Mouse (Mus musculus) MEL (cell line): ENCODE data around the gene Eef2. TPM values are rescaled to one million over a fixed set of nuclear protein-coding genes. Genes with fewer than 3 reads are reported as not detected.
A peak's percentile ranks its signal among the peaks of the same experiment; 100 is the strongest.

Experiments used
- DNase-seq: peaks from one replicate; pipeline ENCODE4 v3.0.0; 2011; ENCODE audit warnings: low read depth, low spot score
- H3K27ac ChIP-seq: 2 replicates; pipeline ENCODE4 v1.5.1; 2012; ENCODE audit warnings: low read depth, mild to moderate bottlenecking, control low read depth, low read length, moderate library complexity; ENCODE audit not compliant: control insufficient read depth
- H3K27me3 ChIP-seq, 2 experiments: fragments of 150-350 bp in 1 of 2; sonication (generic) in 1 of 2; 2 replicates each; pipeline ENCODE4 v1.6.1; 2012; ENCODE audit warnings: low read length in 2 of 2, mild to moderate bottlenecking in 2 of 2, improper control_type of control experiment in 1 of 2, moderate library complexity in 1 of 2; ENCODE audit not compliant: insufficient read depth in 2 of 2, control insufficient read depth in 1 of 2
- H3K36me3 ChIP-seq, 2 experiments: 2 replicates each; pipeline ENCODE4 v1.6.1; 2012 to 2014; ENCODE audit warnings: low read length in 2 of 2, improper control_type of control experiment in 1 of 2, inconsistent platforms in 1 of 2, mild to moderate bottlenecking in 1 of 2; ENCODE audit not compliant: insufficient read depth in 2 of 2, control insufficient read depth in 1 of 2
- H3K4me1 ChIP-seq, 2 experiments: fragments of 150-350 bp in 1 of 2; sonication (generic) in 1 of 2; 2 replicates each; pipeline ENCODE4 v1.6.1; 2012; ENCODE audit warnings: low read length in 2 of 2, improper control_type of control experiment in 1 of 2, mild to moderate bottlenecking in 1 of 2; ENCODE audit not compliant: insufficient read depth in 2 of 2, control insufficient read depth in 1 of 2
- H3K4me3 ChIP-seq, 2 experiments: fragments of 150-350 bp in 1 of 2; sonication (generic) in 1 of 2; 2 replicates each; pipeline ENCODE4 v1.5.1; 2012; ENCODE audit warnings: low read depth in 2 of 2, low read length in 2 of 2, mild to moderate bottlenecking in 2 of 2, moderate library complexity in 2 of 2, control low read depth in 1 of 2, improper control_type of control experiment in 1 of 2; ENCODE audit not compliant: control insufficient read depth in 1 of 2, insufficient read depth in 1 of 2
- H3K79me2 ChIP-seq: 2 replicates; pipeline ENCODE4 v1.6.1; 2012; ENCODE audit warnings: mild to moderate bottlenecking, low read length, moderate library complexity; ENCODE audit not compliant: control insufficient read depth, poor library complexity, insufficient read depth
- H3K9ac ChIP-seq: 2 replicates; pipeline ENCODE4 v1.6.1; 2012; ENCODE audit warnings: low read depth, mild to moderate bottlenecking, control low read depth, low read length, moderate library complexity; ENCODE audit not compliant: control insufficient read depth, poor library complexity, severe bottlenecking
- H3K9me3 ChIP-seq: fragments of 150-350 bp; sonication (generic); replicated peaks from 2 replicates; pipeline ENCODE4 v1.6.1; 2012; ENCODE audit warnings: mild to moderate bottlenecking, low read length, improper control_type of control experiment, moderate library complexity; ENCODE audit not compliant: insufficient read depth
- BHLHE40 ChIP-seq: IDR thresholded peaks from 2 replicates; pipeline ENCODE4 v1.6.1; 2012; ENCODE audit warnings: low read depth, mild to moderate bottlenecking, inconsistent platforms, low read length, improper control_type of control experiment, borderline replicate concordance
- CHD1 ChIP-seq: IDR thresholded peaks from 2 replicates; pipeline ENCODE4 v1.6.1; 2012; ENCODE audit warnings: low read depth, mild to moderate bottlenecking, inconsistent platforms, low read length, improper control_type of control experiment
- CTCF ChIP-seq, 3 experiments: IDR thresholded peaks in 2 of 3; conservative IDR thresholded peaks in 1 of 3; 2 replicates each; pipeline ENCODE4 v1.5.1; 2011 to 2012; ENCODE audit warnings: low read length in 3 of 3, low read depth in 2 of 3, mild to moderate bottlenecking in 2 of 3, improper control_type of control experiment in 1 of 3, inconsistent platforms in 1 of 3, mixed read lengths in 1 of 3, moderate library complexity in 1 of 3; ENCODE audit not compliant: control insufficient read depth in 1 of 3, insufficient read depth in 1 of 3, poor library complexity in 1 of 3, severe bottlenecking in 1 of 3
- EP300 ChIP-seq, 2 experiments: IDR thresholded peaks; 2 replicates each; pipeline ENCODE4 v1.6.1; 2011; ENCODE audit warnings: improper control_type of control experiment in 2 of 2, low read length in 2 of 2, low read depth in 1 of 2, mild to moderate bottlenecking in 1 of 2
- ETS1 ChIP-seq: IDR thresholded peaks from 2 replicates; pipeline ENCODE4 v1.6.1; 2012; ENCODE audit warnings: low read depth, mild to moderate bottlenecking, inconsistent platforms, low read length, improper control_type of control experiment, moderate library complexity
- GABPA ChIP-seq: IDR thresholded peaks from 2 replicates; pipeline ENCODE4 v1.6.1; 2012; ENCODE audit warnings: low read depth, mild to moderate bottlenecking, inconsistent platforms, low read length, improper control_type of control experiment, moderate library complexity
- HCFC1 ChIP-seq: IDR thresholded peaks from 2 replicates; pipeline ENCODE4 v1.6.1; 2012; ENCODE audit warnings: low read depth, mild to moderate bottlenecking, inconsistent platforms, low read length, improper control_type of control experiment, moderate library complexity
- JUND ChIP-seq: IDR thresholded peaks from 2 replicates; pipeline ENCODE4 v1.6.1; 2011; ENCODE audit warnings: low read depth, mild to moderate bottlenecking, improper control_type of control experiment, low read length
- MEF2A ChIP-seq: IDR thresholded peaks from 2 replicates; pipeline ENCODE4 v1.6.1; 2014; ENCODE audit warnings: low read depth, mild to moderate bottlenecking, inconsistent platforms, low read length, improper control_type of control experiment; ENCODE audit not compliant: poor library complexity, insufficient replicate concordance, severe bottlenecking; ENCODE audit errors: extremely low read depth
- MXI1 ChIP-seq: IDR thresholded peaks from 2 replicates; pipeline ENCODE4 v1.6.1; 2011; ENCODE audit warnings: mild to moderate bottlenecking, low read depth, low read length, improper control_type of control experiment
- MYB ChIP-seq: IDR thresholded peaks from 2 replicates; pipeline ENCODE4 v1.6.1; 2011; ENCODE audit warnings: mild to moderate bottlenecking, low read depth, low read length, improper control_type of control experiment
- MYC ChIP-seq: IDR thresholded peaks from 2 replicates; pipeline ENCODE4 v1.6.1; 2011; ENCODE audit warnings: low read depth, mild to moderate bottlenecking, low read length, improper control_type of control experiment, moderate library complexity
- NRF1 ChIP-seq: IDR thresholded peaks from 2 replicates; pipeline ENCODE4 v1.6.1; 2014; ENCODE audit warnings: low read depth, mild to moderate bottlenecking, inconsistent platforms, low read length, improper control_type of control experiment, moderate library complexity; ENCODE audit not compliant: poor library complexity, insufficient read depth, severe bottlenecking
- POLR2AphosphoS5 ChIP-seq: IDR thresholded peaks from 2 replicates; pipeline ENCODE4 v1.6.1; 2012; ENCODE audit warnings: low read depth, borderline replicate concordance, mild to moderate bottlenecking, inconsistent platforms, low read length, moderate library complexity, mixed read lengths
- RAD21 ChIP-seq: IDR thresholded peaks from 2 replicates; pipeline ENCODE4 v1.6.1; 2011; ENCODE audit warnings: mild to moderate bottlenecking, low read depth, low read length, improper control_type of control experiment
- SIN3A ChIP-seq: IDR thresholded peaks from 2 replicates; pipeline ENCODE4 v1.6.1; 2012; ENCODE audit warnings: low read length, improper control_type of control experiment, inconsistent platforms
- SMC3 ChIP-seq: IDR thresholded peaks from 2 replicates; pipeline ENCODE4 v1.6.1; 2011; ENCODE audit warnings: low read depth, low read length, improper control_type of control experiment
- TBP ChIP-seq: IDR thresholded peaks from 2 replicates; pipeline ENCODE4 v1.8.0; 2011; ENCODE audit warnings: low read depth, low read length, improper control_type of control experiment
- UBTF ChIP-seq: IDR thresholded peaks from 2 replicates; pipeline ENCODE4 v1.6.1; 2012; ENCODE audit warnings: low read depth, mild to moderate bottlenecking, inconsistent platforms, low read length, improper control_type of control experiment, moderate library complexity, borderline replicate concordance; ENCODE audit not compliant: insufficient read depth
- USF2 ChIP-seq, 2 experiments: IDR thresholded peaks; 2 replicates each; pipeline ENCODE4 v1.6.1; 2011 to 2012; ENCODE audit warnings: improper control_type of control experiment in 2 of 2, low read length in 2 of 2, borderline replicate concordance in 1 of 2, inconsistent platforms in 1 of 2, low read depth in 1 of 2, mild to moderate bottlenecking in 1 of 2; ENCODE audit not compliant: insufficient read depth in 1 of 2
- ZC3H11A ChIP-seq: IDR thresholded peaks from 2 replicates; pipeline ENCODE4 v1.6.1; 2012; ENCODE audit warnings: low read depth, mild to moderate bottlenecking, inconsistent platforms, low read length, improper control_type of control experiment
- ZNF384 ChIP-seq: IDR thresholded peaks from 2 replicates; pipeline ENCODE4 v1.6.1; 2012; ENCODE audit warnings: low read depth, mild to moderate bottlenecking, inconsistent platforms, low read length, improper control_type of control experiment
- polyA plus RNA-seq, 2 experiments: library from polyadenylated mRNA; stranded (reverse) in 1 of 2; unstranded in 1 of 2; fragments of >175 nt in 1 of 2; fragments of >200 nt in 1 of 2; gene quantifications; 2 replicates each; pipeline versions ENCODE4 v1.2.1 to v1.2.4; 2012; ENCODE audit warnings: low replicate concordance in 2 of 2, low read depth in 1 of 2; ENCODE audit not compliant: insufficient read length in 2 of 2, insufficient read depth in 1 of 2, missing spikeins in 1 of 2
- total RNA-seq: library from RNA; depleted of rRNA; stranded (reverse); fragments of 300-350 nt; gene quantifications from 2 replicates; pipeline ENCODE4 v1.2.3, GENCODE M21; 2012

Eef2 gene
- total and polyA plus RNA-seq, 3 experiments: 2,863 to 4,586 (median 3,442) TPM

- no peak for TF ChIP-seq NRF1
- no peak for TF ChIP-seq EP300 (IDR thresholded peaks at IDR 0.05; ENCODE audit: low read depth in 1 of 2, low read length in 2 of 2)
- no peak for TF ChIP-seq ZNF384
- no peak for TF ChIP-seq POLR2AphosphoS5
- no peak for TF ChIP-seq ETS1
- TF ChIP-seq MEF2A: no peak
- TF ChIP-seq GABPA: no peak
- TF ChIP-seq TBP: no peak
- TF ChIP-seq USF2 (IDR thresholded peaks at IDR 0.05; ENCODE audit: borderline replicate concordance in 1 of 2, insufficient read depth in 1 of 2, low read depth in 1 of 2, low read length in 2 of 2): no peak
- no peak for TF ChIP-seq MYC
- no peak for TF ChIP-seq ZC3H11A
- no peak for TF ChIP-seq MXI1
These were observed 20.9 kb downstream of the Eef2 start for GRCm38 (mm10) chr10:81197305-81197704.

GRCm38 (mm10) chr10:81198230-81198629, 21.8 kb downstream of the Eef2 start:
- TF ChIP-seq BHLHE40: peak; percentile 45; the same call in 1 of the 2 replicates
- TF ChIP-seq MYB: no peak
- TF ChIP-seq MXI1: no peak
- 0 out of 2 replicates have a peak, but pooled peaks have one; percentile 30 for TF ChIP-seq SIN3A
- TF ChIP-seq RAD21: peak; percentile 97
- peak; percentile 40; the same call in 1 of the 2 replicates for TF ChIP-seq MYC
- TF ChIP-seq CHD1: no peak
- TF ChIP-seq TBP: no peak
- peak; percentile 79 for TF ChIP-seq SMC3
- TF ChIP-seq JUND: 0 out of 2 replicates have a peak, but pooled peaks have one; percentile 29
- no peak for TF ChIP-seq UBTF
- TF ChIP-seq HCFC1: peak; percentile 30; the same call in 1 of the 2 replicates
- peak; percentile 54 to 97 (median 85) for TF ChIP-seq CTCF (IDR thresholded peaks at IDR 0.05 in 2 of 3, conservative IDR thresholded peaks at IDR 0.05 in 1 of 3; ENCODE audit: control insufficient read depth in 1 of 3, insufficient read depth in 1 of 3, low read depth in 2 of 3, low read length in 3 of 3, poor library complexity in 1 of 3, severe bottlenecking in 1 of 3)
- TF ChIP-seq ZC3H11A: peak; percentile 85
- TF ChIP-seq, all 39 proteins: peak for 9
- DNase-seq: peak; percentile 79

More at GRCm38 (mm10) chr10:81197305-81197704, 20.9 kb downstream of the Eef2 start:
- no peak overlapping the region for H3K9ac ChIP-seq
- H3K36me3 ChIP-seq: no peaks in the 10 kb centered on the region
- H3K27ac ChIP-seq: no peak overlapping the region
- H3K9me3 ChIP-seq: no peaks in the 10 kb centered on the region
- H3K4me1 ChIP-seq: 0 out of 4 replicates have a peak, but pooled peaks cover 0 to 4% of the 10 kb centered on the region in 2 experiments
- peaks cover 3% of the 10 kb centered on the region; the same call in 1 of the 2 replicates for H3K79me2 ChIP-seq
- DNase-seq: no peak
- H3K27me3 ChIP-seq: no peaks in the 10 kb centered on the region
- H3K4me3 ChIP-seq: no peak overlapping the region

More at GRCm38 (mm10) chr10:81198230-81198629, 21.8 kb downstream of the Eef2 start:
- no peaks in the 10 kb centered on the region for H3K79me2 ChIP-seq
- H3K27me3 ChIP-seq: no peaks in the 10 kb centered on the region
- no peaks in the 10 kb centered on the region for H3K9me3 ChIP-seq
- H3K4me3 ChIP-seq: no peak overlapping the region
- no peak overlapping the region for H3K27ac ChIP-seq
- H3K4me1 ChIP-seq: 0 out of 4 replicates have a peak, but pooled peaks cover 0 to 4% of the 10 kb centered on the region in 2 experiments
- H3K9ac ChIP-seq: peak overlapping the region; percentile 37; the same call in 1 of the 2 replicates
- no peaks in the 10 kb centered on the region; a peak in 1 of 4 replicates for H3K36me3 ChIP-seq
